Mouse (Mus musculus): ENCODE data around the gene Pkd2l1.

The Pkd2l1 gene

DNA sequence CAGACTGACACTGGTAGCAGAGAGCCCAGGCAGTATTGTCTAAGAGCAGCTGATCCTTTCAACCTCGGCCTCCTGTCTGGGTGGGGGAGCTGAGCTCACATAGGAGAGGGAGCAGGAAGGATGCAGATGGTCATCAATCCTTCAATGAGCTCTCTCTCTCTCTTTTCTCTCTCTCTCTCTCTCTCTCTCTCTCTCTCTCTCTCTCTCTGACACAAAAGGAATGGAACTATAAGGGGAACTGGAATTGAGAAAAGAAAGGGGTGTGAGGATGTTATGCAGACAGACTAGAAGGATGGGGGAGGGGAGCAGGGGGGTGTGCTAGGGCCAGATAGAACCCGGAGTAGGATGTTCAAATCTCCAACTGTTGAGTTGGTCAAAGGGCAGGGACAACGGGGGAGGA is at the start of gene Pkd2l1:
Gene Pkd2l1, minus strand, starts transcription at position 101 of the 400 bp plus-strand sequence.
- DNase-seq, result no peak

DNA sequence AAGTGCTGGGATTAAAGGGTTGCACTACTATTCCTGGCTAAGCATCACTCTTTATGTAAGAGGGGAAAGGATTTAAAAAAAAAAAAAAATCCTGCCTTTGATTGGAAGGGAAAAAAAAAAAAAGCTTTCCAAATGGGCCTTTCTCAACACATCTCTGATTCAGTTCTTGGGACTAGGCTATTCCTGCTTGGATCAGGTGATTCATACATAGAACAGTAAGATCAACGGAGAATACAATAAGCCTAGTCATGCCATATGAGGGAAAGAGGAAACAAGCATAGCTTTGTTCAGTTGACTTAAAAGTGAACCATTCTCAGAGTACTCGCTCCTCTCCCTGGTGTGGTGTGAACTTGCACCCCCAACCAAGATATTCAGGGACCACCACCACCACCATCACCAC is 46.7 kb upstream of the Pkd2l1 start:
- no peak for DNase-seq

DNA sequence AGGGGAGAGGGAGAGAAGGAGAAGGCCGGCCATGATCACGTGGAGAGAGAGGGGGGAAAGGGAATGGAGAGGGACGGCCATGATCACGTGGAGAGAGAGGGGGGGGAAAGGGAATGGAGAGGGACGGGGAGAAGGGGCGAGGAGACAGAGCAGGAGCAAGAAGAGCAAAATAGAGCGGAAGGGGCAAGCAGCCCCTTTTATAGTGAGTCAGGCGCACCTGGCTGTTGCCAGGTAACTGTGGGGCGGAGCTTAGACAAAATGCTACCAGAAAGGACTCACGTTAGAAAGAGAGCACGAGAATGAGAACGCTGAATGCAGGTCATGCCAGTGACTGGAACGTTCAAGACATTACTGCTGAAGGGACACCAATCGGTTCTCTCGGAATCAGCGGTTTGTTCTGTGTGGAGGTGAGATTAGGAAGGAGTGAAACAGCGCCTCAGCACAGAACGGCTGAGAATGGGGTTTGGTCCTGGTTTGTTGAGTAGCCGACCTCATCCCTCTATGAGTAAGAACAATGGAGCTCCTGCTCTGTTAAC is 45.3 kb upstream of the Pkd2l1 start:
- DNase-seq, result no peak

DNA sequence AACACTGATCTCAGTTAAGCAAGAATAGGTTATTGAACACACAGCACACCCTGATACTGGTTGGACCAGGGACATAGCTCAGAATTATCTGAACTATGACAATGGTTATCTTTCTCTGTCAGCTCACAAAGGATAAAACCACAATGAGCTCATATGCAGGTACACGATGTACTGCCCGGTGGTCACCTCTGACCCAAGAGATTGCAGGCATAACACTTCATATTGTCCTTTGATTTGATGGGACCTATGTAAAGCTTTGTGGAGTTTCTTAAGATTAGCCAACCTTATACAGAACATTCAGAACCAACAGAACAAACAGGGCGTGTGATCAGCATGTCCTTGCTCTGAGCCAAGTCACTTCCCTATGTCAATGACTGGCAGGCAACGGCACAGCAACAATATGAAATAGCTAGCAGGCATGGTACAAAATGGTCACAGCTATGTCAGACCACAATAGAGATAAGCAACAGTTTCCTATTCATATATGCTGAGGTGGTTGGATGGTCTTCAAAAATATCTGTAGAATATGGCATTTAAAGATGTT is 39.4 kb upstream of the Pkd2l1 start:
- DNase-seq, result no peak

DNA sequence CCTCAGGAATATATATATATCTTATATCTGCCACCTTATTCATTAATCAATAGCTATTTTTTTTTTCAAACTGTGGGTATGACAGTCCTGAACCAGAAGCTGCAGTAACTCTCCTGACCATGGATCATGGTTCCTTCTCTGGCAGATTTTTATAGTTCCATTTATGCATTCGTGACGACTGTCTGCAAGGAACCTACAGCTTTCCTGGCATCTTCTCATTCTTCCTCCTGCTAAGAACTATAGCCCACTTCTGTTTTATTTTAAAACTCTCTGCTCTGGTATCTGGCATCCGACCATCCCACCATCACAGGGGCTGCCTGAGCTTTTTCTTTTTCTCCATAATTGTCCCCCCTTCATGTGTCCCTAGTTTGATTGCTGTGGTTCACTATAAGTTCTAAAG is 38.0 kb upstream of the Pkd2l1 start:
- no peak for DNase-seq

DNA sequence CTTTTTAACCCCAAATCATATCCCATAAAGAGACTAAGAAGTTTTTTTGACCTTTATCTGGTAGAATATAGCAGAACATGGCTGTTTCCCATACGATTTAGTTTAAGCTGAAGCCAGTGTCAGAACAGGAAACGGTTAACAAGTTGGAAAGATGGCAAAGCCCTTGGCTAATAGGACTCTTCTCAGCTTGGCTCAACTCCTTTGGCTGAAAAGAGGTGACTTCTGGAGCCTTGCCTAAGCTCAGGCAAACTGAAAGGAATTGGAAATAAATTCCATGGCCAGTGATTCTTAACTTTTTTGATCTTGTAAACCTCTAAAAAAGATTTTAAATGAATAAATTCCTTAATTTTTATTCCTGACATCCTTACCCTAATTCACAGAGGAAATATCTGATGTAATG is 37.5 kb upstream of the Pkd2l1 start:
- no peak for DNase-seq

DNA sequence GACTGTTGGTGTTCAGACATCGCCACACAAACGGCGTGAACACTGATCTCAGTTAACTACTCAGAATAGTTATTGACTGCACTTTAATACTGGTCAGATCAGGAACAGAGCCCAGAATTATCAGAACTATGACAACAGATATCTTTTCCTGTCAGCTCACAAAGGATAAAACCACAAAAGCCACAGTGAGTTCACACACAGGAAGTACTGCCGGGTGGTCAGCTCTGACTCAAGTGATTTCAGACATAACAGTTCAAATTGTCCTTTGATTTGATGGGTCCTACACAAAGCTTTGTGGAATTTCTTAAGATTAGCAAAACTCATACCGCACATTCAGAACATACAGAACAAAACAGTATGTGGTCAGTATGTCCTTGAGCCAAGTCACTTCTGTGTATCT is 33.5 kb upstream of the Pkd2l1 start:
- no peak for DNase-seq

DNA sequence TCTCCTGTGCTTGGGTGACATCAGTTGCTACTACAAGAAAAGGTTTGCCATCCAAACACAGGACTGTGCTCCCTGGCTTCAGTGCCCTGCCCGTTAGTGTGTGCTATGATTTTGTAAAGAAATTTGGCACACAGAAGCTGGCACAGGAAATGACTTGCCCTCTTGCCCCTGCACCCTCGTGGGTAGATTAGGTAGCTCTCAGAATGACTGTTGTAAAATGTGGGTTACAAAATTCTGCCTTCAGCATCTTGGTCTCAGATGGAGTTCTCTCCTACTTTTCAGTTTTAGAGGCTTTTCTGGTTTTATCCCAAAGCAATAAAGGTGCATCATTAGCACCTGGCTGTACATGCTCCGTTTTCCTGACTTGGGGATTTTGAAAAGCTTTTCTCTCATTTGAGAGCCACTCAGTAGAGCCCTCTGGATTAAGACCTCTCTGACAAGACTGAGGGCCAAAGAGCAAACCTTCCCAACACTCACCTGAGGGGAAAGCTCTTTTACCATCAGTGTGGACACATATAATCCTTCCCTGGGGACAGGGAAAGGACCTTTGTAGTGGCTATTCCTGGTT is 25.8 kb upstream of the Pkd2l1 start:
- DNase-seq, result no peak

DNA sequence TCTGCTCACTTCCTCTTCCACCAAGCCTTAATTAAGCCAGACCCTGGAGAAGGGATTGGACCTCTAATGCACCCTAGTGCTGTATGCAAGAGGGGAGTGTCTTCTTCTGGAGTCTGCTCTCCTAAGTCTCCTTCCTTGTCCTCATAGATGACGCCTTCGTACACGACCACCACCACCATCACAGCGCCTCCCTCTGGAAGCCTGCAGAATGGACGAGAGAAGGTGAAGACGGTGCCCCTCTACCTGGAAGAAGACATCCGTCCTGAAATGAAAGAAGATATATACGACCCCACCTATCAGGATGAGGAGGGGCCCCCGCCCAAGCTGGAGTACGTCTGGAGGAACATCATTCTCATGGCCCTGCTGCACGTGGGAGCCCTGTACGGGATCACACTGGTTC is 23.0 kb upstream of the Pkd2l1 start:
- DNase-seq, result no peak

DNA sequence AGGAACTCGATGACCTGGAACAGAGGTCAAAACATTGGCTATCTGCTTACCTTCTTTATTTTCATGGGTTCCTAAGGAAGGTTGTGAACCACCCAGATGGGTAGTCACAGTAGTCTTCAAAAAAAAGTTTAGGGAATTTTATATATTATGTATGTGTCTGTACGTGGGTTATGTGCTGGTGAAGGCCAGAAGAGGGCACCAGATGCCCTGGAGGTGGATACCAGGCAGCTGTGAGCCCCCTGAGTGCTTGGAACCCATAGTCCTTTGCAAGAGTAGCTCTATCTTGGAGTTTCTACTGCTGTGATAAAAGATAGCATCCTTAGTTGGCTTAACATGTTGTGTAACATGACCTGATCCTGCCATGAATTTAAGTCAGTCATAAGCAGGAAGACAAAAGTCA is 14.8 kb upstream of the Pkd2l1 start:
- DNase-seq, result peak; percentile 19

DNA sequence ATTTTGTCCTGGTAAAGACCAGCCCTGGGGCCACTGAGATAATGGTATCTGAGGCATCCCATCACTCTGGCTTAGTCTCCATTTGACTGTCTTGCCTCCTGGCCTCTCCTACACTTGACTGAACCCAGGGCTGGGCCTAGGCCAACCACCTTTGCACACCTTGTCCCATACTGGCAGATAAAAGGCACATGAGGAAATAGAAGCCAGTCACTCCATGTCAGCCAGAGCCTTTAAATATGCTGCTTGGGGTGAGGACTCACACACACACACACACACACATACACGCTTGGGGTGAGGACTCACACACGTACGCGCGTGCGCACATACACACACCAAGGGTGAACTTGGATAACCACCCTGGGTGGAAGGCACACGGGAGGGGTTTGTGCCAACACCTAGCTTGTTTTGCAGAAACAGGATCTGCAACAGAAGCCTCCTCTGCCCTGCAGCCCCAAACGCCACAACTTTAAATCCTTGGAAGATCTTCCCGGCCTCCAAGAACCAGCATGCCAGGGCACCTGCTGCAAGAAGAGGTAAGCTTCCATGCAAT is 10.8 kb upstream of the Pkd2l1 start, which contains the start of gene Scd3:
Gene Scd3, plus strand, starts transcription at position 255 of the 550 bp plus-strand sequence.
- DNase-seq, result no peak

DNA sequence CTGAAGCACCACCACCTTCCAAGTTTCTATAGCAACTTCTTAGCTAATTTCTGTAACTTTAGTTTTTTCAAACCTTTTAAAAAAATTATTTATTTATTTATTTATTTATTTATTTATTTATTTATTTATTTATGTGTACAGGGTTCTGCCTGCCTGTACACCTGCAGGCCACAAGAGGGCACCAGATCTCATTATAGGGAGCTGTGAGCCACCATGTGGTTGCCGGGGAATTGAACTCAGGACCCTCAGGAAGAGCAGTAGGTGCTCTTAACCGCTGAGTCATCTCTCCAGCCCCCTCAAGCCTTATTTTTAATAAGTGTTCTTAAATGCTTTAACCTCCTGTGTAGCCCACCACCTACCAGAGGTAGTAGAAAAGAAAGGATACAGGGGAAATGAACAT is 6.7 kb upstream of the Pkd2l1 start:
- DNase-seq, result peak; percentile 50

DNA sequence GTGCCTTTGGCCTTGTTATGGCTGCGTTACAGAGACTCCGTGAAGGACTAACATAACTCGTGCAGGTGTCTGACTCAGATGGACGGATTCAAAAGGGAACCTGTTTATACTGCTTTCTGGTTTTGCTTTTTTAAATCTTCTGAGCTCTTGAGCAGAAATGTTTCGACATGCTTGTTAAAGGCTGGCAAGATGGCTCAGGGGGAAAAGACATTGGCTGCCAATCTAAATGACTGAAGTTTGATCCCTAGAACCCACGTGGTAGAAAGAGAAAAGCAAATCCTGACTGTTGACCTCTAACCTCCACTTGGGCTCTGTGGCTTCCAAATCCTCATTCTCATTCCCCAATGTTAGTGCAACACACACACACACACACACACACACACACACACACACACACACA is 6.3 kb upstream of the Pkd2l1 start:
- no peak for DNase-seq

DNA sequence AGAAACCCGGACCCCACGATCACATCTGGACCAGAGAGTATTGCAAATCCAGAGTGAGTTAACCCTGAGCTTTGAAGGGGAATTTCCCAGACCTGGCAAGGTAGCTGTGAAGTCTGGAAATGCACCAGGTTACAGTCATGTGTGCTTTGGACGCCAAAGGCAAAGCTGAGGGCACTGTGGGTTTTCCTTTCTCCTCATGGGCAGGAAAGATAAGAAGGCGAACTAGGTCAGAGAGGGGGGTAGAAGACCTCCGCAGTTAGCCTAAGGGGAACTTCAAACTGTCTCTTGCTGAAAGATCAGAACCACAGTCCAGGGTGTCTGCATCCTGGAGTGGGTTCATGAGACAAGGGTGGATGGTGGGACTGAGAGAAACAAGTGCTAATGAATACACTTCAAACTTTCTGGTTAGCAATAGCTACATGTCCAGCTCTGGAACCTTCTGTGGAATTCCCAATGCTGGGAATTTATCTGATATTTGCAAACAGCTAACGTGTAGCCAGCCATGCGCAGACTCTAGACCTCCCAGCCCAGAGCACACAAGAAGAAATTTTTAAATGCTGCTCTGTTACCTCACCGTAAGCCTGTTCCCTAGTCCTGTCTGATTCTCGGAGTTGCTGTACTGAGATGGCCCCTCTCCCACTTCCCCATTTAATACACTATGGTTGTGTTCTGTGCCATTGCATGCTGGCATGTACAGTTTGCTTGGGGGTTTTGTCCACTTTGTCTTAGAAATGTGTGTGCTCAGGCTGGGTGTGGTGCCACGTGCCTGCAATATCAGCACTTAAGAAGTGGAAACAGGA is 5.0 kb upstream of the Pkd2l1 start:
- DNase-seq, result no peak

DNA sequence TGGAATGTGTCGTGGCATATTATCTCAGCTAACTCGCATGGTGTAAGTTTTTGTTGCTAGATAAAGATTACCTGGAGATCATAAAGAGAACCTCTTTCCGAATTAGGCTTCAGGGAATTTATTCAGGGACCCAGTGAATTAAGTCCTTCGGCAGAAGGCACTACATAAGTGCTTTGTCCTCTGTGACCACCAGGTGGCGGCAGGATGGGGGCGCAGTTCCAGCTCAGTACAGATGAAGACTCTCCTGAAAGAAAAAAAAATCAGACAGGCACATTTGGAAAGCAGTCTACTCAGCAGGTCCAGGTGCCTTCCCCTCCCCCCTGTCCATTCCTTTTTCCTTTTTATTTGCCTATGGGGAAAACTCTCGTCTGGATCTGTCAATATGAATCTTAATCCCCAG is 2.9 kb upstream of the Pkd2l1 start:
- DNase-seq, result peak; percentile 71

DNA sequence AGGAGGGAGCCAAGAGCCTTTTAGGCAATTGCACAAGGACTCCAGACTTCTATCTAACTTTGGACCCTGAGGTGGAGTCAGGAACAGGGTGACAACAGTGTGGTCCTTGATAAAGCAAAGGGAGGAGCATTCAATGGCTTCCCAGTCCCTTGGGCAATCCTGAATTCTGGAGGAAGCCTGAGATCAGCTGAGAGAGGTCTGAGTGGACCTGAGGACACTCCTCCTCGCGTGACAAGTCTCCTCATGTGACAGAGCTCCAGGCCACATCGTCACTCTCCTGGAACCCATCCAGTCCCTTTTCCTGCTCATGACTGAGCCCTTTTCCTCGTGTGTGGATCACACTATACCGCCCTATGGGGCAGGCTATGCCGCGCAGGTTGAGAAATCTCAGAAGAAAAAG is 1.7 kb upstream of the Pkd2l1 start:
- DNase-seq, result no peak

DNA sequence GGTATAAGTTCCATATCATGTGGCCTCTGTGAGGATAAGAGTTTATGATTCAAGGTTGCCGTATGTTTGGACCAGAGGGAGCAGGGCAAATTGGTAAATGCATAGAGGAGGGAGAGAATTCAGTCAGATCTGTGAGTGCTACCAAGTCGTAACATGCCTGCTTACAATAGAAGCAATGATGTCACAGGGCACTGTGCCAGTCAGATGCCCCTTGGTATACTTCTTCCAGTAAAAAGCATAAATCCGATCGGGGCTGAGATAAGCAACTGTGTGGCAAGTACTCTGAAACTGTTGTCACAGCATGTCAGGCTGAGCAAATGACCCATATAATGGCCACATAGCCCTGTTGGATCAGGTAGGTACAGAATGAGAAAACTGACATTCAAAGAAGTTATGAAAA is 3.2 kb downstream of the Pkd2l1 start:
- no peak for DNase-seq

DNA sequence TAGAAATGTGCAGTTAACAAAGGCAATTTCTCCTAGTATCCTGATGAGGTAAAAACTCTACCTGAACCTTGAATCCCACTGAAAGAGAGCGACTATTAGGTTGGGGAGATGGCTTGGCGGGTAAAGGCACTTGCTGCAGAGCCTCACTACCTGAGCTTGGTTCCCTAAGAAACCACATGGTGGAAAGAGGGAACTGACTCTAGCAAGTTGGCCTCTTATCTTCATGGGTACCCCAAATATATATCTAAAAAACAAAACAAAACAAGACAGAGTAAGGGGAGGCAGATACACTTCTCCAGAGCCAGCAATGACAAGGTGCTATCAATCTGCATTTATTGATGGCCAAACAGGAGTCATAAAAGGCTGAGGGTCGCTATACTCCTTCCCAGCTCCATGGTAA is 8.3 kb downstream of the Pkd2l1 start:
- no peak for DNase-seq

DNA sequence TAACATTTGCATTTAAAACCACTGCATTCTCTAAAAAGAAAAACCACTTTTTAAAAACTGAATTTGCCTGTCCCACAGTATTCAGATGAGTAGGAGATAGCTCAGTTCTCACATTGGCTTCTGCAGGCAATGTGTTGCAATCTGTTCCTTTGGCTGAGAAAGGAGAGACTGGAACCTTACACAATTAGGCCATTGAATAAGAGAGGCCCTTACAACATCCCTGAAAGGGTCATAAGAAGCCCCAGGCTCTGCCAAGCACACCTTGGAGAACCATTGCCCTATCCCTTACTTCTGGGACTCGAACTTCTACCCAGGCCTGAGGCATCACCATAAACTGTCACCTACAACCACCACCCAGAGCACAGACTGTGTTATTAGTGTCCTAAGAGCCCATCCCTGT is 11.7 kb downstream of the Pkd2l1 start:
- DNase-seq, result no peak

DNA sequence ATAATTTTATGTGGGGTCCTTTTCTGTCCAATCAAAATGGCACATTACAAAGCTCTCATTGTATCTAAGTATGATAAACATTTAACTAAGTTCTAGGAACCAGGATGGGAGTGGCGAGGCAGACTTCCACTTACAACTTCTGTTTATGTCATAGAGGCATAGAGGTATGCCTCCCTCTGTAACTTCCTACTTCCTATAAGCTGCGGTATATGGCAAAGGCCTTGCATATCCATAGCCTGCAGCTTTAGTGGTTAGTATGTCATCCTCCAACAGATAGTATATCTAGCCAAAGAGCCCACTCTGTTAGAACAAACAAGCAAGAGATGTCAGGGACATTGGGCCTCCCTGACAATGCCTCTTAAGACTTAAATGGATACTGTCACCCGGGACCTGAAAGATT is 15.5 kb downstream of the Pkd2l1 start:
- no peak for DNase-seq

DNA sequence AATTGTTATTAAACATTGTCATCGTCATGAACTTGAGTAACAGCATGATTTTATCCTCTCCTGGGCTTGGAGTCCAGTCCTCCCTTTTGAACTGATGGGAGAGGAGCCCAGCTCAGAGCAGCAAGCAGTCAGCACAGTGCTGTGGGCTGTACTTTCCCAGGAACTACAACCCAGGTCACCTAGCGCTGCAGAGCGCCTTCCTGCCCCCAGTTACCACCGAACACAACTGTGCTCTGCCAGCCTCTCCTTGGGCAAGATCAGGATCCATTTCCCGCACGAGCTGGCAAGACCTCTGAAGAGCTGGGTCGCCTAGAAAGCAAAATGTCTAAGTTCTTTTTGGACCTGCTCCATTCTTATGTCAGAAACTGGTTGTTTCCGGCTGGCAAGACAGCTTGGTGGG is 17.4 kb downstream of the Pkd2l1 start:
- no peak for DNase-seq

DNA sequence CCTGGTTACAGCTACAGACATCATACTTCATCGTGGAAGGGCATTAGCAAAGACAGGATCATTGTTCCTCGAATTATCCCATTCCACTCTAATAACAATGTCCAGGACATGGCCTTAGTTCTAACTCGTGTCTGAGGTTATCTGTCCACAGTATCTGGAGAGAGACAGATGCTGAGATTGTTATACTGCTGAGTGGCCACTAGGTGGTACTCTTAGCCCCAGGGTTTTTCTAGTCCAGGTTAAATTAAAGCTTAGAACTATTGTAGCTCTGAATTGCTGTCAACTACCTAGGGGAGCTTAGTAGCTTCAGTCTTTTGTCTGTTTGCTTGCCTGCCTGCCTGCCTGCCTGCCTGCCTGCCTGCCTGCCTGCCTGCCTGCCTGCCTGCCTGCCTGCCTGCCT is 30.7 kb downstream of the Pkd2l1 start:
- no peak for DNase-seq

DNA sequence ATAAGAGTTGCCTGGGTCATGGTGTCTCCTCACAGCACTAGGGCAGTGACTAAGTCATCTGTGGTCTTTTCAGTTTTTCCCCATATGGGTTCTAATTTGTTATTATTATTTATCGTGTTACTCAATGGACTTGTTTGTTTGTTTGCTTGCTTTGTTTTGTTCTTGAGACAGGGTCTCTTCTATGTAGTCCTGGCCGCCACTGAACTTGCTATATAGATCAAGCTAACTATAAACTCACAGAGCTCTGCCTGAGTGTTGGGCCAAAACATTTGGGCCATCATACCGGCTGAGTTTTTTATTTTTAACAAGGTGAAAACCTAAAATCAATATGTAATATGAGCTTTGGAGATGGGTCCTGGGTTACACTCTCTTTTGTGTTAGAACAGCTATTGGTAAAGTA is 32.9 kb downstream of the Pkd2l1 start:
- no peak for DNase-seq

DNA sequence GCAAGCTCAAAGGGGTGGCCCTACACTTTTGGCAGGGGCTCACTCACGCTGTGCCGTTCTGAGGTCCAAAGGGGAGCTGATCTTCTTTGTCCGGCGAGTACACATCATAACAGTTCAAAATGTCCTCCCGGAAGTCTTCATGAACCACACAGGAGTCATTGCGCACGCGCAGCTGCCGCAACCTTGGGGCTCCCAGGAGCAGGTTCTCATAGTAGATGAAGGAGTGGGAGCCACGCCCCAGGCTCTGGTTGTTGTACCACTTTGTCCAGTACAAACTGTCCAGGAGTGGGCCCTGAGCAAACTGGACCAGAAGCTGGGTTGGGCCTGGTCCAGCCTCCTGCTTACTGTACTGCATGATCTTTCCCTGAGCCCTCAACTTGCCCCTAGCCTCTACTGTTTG is 35.2 kb downstream of the Pkd2l1 start:
- DNase-seq, result no peak
